Mouse (Mus musculus): Measurements from ENCODE around the gene Pcbp4.

GRCm38 (mm10) chr9:106463122-106464063, 10.3 kb downstream of the Pcbp4 start:
- TF ChIP-seq FLI1 (IDR thresholded peaks at IDR 0.05; ENCODE audit: low read length) (no peak), GATA1 (IDR thresholded peaks at IDR 0.05; ENCODE audit: borderline replicate concordance, low read length) (no peak)

Data from megakaryocyte, embryonic 14.5 days (primary cell).